Mouse (Mus musculus): ENCODE measurements around the gene Cyth3. TPM values are rescaled to one million over a fixed set of nuclear protein-coding genes. Genes with fewer than 3 reads are reported as not detected.
A peak's percentile ranks its signal among the peaks of the same experiment; 100 is the strongest.

Gene Cyth3
- polyA plus RNA-seq, 1 experiment from 2014 or later = 51.6 TPM

DNA sequence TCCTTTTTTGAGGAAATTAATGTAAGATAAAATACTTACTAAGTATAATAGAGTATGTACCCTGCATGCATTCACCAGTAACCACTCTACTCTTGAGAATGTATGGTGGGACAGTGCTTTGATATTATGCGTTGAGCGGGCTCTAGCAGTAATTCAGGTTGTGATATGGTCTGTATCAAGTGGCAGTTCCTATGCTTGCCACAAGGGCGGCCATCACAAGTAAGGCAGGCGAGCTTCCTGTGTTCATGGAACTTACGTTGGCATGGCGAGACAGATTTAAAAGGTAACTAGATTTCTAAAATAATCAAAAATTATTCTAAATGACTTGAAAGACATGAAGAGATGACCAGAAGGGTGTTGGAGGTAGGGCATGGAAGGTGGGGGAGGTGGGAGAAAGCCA, 5.3 kb downstream of the Cyth3 start:
- no peaks in the 10 kb centered on the region for H3K27me3 ChIP-seq (replicated peaks; ENCODE audit: control insufficient read depth, insufficient read depth, low read length)
- H3K4me3 ChIP-seq (ENCODE audit: low read depth, low read length) = no peak overlapping the region
- peaks cover 29% of the 10 kb centered on the region for H3K4me1 ChIP-seq (replicated peaks; ENCODE audit: control insufficient read depth, insufficient read depth, low read length)
- no peak overlapping the region for H3K9ac ChIP-seq (ENCODE audit: low read length)
- no peak for ATAC-seq (replicated peaks; ENCODE audit: low FRiP score, low TSS enrichment, low read depth)
- H3K36me3 ChIP-seq (ENCODE audit: control insufficient read depth, insufficient read depth, low read length) = no peaks in the 10 kb centered on the region
- WGBS = 94% methylated on average over 6 of the region's 6 CpGs
- peaks cover 3% of the 10 kb centered on the region; the same call in 1 of the 2 replicates for H3K9me3 ChIP-seq (ENCODE audit: control insufficient read depth, low read length)
- H3K4me2 ChIP-seq (ENCODE audit: low read length) = no peak overlapping the region
- DNase-seq (ENCODE audit: low spot score) = no peak
- no peak overlapping the region for H3K27ac ChIP-seq (ENCODE audit: low read depth)

DNA sequence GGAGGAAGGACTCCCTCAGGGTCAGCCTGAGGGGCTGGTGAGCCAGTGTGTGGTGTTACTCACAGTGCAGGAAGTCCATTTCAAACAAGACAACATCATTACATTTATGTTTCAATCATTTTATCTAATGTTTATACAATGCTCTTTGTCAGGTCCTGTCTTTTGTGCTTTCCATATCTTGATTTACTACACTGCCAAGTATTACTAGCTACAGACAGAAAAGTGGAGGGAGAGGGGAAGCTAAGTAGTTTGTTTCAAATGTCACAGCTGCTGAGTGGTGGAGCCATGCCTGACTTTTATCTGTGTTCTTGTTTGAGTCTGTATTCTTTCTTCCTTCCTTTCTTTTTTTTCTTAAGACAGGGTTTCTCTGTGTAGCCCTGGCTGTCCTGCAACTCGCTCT, 5.7 kb downstream of the Cyth3 start:
- Histone ChIP-seq H3K9me3 (ENCODE audit: control insufficient read depth, low read length) (peaks cover 3% of the 10 kb centered on the region; the same call in 1 of the 2 replicates), H3K4me1 (replicated peaks; ENCODE audit: control insufficient read depth, insufficient read depth, low read length) (peaks cover 33% of the 10 kb centered on the region), H3K4me3 (ENCODE audit: low read depth, low read length) (no peak overlapping the region), H3K4me2 (ENCODE audit: low read length) (no peak overlapping the region), H3K9ac (ENCODE audit: low read length) (no peak overlapping the region), H3K27ac (ENCODE audit: low read depth) (no peak overlapping the region), H3K36me3 (ENCODE audit: control insufficient read depth, insufficient read depth, low read length) (no peaks in the 10 kb centered on the region), H3K27me3 (replicated peaks; ENCODE audit: control insufficient read depth, insufficient read depth, low read length) (no peaks in the 10 kb centered on the region)
- DNase-seq (ENCODE audit: low spot score) (no peak), ATAC-seq (replicated peaks; ENCODE audit: low FRiP score, low TSS enrichment, low read depth) (no peak)
- 89% methylated on average over 1 of the region's 1 CpGs for WGBS

DNA sequence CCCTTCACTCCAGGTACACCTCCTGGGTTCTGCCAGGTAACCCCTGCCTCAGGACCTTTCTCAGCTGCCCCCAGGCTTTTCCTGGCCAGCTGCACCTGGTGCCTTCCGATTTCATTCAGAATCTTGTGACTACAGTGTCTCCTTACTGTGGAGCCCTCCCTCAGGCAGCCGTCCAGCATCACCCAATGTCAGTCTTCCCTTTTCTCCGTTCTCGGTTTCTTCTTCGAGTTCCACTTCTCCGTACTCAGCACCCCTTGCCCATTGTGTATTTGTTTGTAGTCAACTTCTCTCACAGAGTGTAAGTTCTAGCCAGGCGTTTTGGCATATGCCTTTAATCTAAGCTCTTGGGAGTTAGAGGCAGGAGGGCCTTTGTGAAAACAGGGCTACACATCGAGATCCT, 7.4 kb downstream of the Cyth3 start:
- Histone ChIP-seq H3K4me2 (ENCODE audit: low read length) (no peak overlapping the region), H3K9ac (ENCODE audit: low read length) (no peak overlapping the region), H3K27ac (ENCODE audit: low read depth) (no peak overlapping the region), H3K27me3 (replicated peaks; ENCODE audit: control insufficient read depth, insufficient read depth, low read length) (no peaks in the 10 kb centered on the region), H3K4me1 (replicated peaks; ENCODE audit: control insufficient read depth, insufficient read depth, low read length) (peaks cover 39% of the 10 kb centered on the region), H3K9me3 (ENCODE audit: control insufficient read depth, low read length) (peaks cover 3% of the 10 kb centered on the region; the same call in 1 of the 2 replicates), H3K4me3 (ENCODE audit: low read depth, low read length) (no peak overlapping the region), H3K36me3 (ENCODE audit: control insufficient read depth, insufficient read depth, low read length) (no peaks in the 10 kb centered on the region)
- no peak for DNase-seq (ENCODE audit: low spot score)
- WGBS = 92% methylated on average over 8 of the region's 8 CpGs
- no peak for ATAC-seq (replicated peaks; ENCODE audit: low FRiP score, low TSS enrichment, low read depth)

- Histone ChIP-seq H3K36me3 (ENCODE audit: control insufficient read depth, insufficient read depth, low read length) (no peaks in the 10 kb centered on the region), H3K9ac (ENCODE audit: low read length) (no peak overlapping the region), H3K9me3 (ENCODE audit: control insufficient read depth, low read length) (peaks cover 3% of the 10 kb centered on the region; the same call in 1 of the 2 replicates), H3K4me3 (ENCODE audit: low read depth, low read length) (no peak overlapping the region), H3K4me2 (ENCODE audit: low read length) (no peak overlapping the region), H3K27me3 (replicated peaks; ENCODE audit: control insufficient read depth, insufficient read depth, low read length) (no peaks in the 10 kb centered on the region), H3K27ac (ENCODE audit: low read depth) (no peak overlapping the region), H3K4me1 (replicated peaks; ENCODE audit: control insufficient read depth, insufficient read depth, low read length) (peaks cover 44% of the 10 kb centered on the region)
- DNase-seq (ENCODE audit: low spot score) = no peak
- 95% methylated on average over 3 of the region's 3 CpGs for WGBS
- ATAC-seq (replicated peaks; ENCODE audit: low FRiP score, low TSS enrichment, low read depth) = no peak
Measured at GRCm38 (mm10) chr5:143630214-143630613, 8.0 kb downstream of the Cyth3 start.

DNA sequence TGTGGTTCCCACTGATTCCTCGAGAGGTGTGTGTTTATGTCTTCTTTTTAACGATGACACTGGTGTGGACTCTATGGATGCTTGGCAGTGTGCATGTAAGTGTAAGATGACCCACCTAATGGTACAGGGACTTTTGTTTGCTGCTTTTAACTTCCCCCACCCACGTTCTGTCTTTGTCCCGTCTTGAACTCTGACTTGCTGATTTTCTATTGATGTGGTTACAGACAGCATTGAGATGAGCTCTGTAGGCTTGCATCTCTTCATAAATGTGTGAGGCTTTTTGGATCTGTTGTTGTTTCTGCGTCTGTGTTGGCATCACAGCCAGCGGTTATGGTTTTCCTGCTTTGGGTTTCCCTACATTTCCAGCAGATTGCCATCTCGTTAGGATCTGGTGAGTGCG, 8.5 kb downstream of the Cyth3 start:
- H3K4me2 ChIP-seq (ENCODE audit: low read length) = no peak overlapping the region
- ATAC-seq (replicated peaks; ENCODE audit: low FRiP score, low TSS enrichment, low read depth) (no peak), DNase-seq (ENCODE audit: low spot score) (no peak)
- peaks cover 44% of the 10 kb centered on the region for H3K4me1 ChIP-seq (replicated peaks; ENCODE audit: control insufficient read depth, insufficient read depth, low read length)
- peaks cover 3% of the 10 kb centered on the region; the same call in 1 of the 2 replicates for H3K9me3 ChIP-seq (ENCODE audit: control insufficient read depth, low read length)
- no peak overlapping the region for H3K27ac ChIP-seq (ENCODE audit: low read depth)
- no peak overlapping the region for H3K9ac ChIP-seq (ENCODE audit: low read length)
- 91% methylated on average over 8 of the region's 8 CpGs for WGBS
- H3K27me3 ChIP-seq (replicated peaks; ENCODE audit: control insufficient read depth, insufficient read depth, low read length) = no peaks in the 10 kb centered on the region
- H3K4me3 ChIP-seq (ENCODE audit: low read depth, low read length) = no peak overlapping the region
- no peaks in the 10 kb centered on the region for H3K36me3 ChIP-seq (ENCODE audit: control insufficient read depth, insufficient read depth, low read length)

- Histone ChIP-seq H3K9me3 (ENCODE audit: control insufficient read depth, low read length) (peaks cover 3% of the 10 kb centered on the region; the same call in 1 of the 2 replicates), H3K36me3 (ENCODE audit: control insufficient read depth, insufficient read depth, low read length) (no peaks in the 10 kb centered on the region), H3K9ac (ENCODE audit: low read length) (no peak overlapping the region), H3K27me3 (replicated peaks; ENCODE audit: control insufficient read depth, insufficient read depth, low read length) (no peaks in the 10 kb centered on the region), H3K27ac (ENCODE audit: low read depth) (no peak overlapping the region), H3K4me1 (replicated peaks; ENCODE audit: control insufficient read depth, insufficient read depth, low read length) (peaks cover 38% of the 10 kb centered on the region), H3K4me3 (ENCODE audit: low read depth, low read length) (no peak overlapping the region), H3K4me2 (ENCODE audit: low read length) (no peak overlapping the region)
- ATAC-seq (replicated peaks; ENCODE audit: low FRiP score, low TSS enrichment, low read depth) (no peak), DNase-seq (ENCODE audit: low spot score) (no peak)
- WGBS = 67% methylated on average over 8 of the region's 8 CpGs
Measured at GRCm38 (mm10) chr5:143631559-143631958, 9.3 kb downstream of the Cyth3 start.

GRCm38 (mm10) chr5:143632674-143633557, 10.7 kb downstream of the Cyth3 start:
- no peaks in the 10 kb centered on the region for H3K27me3 ChIP-seq (replicated peaks; ENCODE audit: control insufficient read depth, insufficient read depth, low read length)
- H3K36me3 ChIP-seq (ENCODE audit: control insufficient read depth, insufficient read depth, low read length) = no peaks in the 10 kb centered on the region
- peaks cover 3% of the 10 kb centered on the region; the same call in 1 of the 2 replicates for H3K9me3 ChIP-seq (ENCODE audit: control insufficient read depth, low read length)
- no peak overlapping the region for H3K4me3 ChIP-seq (ENCODE audit: low read depth, low read length)
- peak overlapping the region; percentile 79 for H3K27ac ChIP-seq (ENCODE audit: low read depth)
- peaks cover 44% of the 10 kb centered on the region for H3K4me1 ChIP-seq (replicated peaks; ENCODE audit: control insufficient read depth, insufficient read depth, low read length)
- peak overlapping the region; percentile 18; the same call in 1 of the 2 replicates for H3K4me2 ChIP-seq (ENCODE audit: low read length)
- DNase-seq (ENCODE audit: low spot score) (no peak), ATAC-seq (replicated peaks; ENCODE audit: low FRiP score, low TSS enrichment, low read depth) (no peak)
- WGBS = 31% methylated on average over 9 of the region's 9 CpGs
- H3K9ac ChIP-seq (ENCODE audit: low read length) = no peak overlapping the region

DNA sequence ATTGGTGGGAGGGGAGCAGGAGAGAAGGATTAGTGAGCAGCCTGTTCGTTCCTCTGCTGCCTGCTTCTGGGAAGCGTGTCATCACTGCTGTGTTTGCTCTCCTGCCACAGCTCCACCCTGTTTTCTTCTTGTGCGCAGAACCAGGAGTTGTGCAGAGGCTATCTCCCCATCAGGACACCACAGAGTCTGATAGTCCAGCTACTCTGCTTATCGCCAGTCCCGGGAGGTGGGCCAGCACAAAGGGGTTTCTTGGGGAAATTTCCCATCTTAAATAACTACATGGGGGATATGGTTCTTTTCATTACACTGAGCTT, 11.3 kb downstream of the Cyth3 start:
- H3K4me1 ChIP-seq (replicated peaks; ENCODE audit: control insufficient read depth, insufficient read depth, low read length) = peaks cover 50% of the 10 kb centered on the region
- H3K4me3 ChIP-seq (ENCODE audit: low read depth, low read length) = no peak overlapping the region
- no peaks in the 10 kb centered on the region for H3K27me3 ChIP-seq (replicated peaks; ENCODE audit: control insufficient read depth, insufficient read depth, low read length)
- DNase-seq (ENCODE audit: low spot score) (no peak), ATAC-seq (replicated peaks; ENCODE audit: low FRiP score, low TSS enrichment, low read depth) (no peak)
- 25% methylated on average over 5 of the region's 5 CpGs for WGBS
- peaks cover 3% of the 10 kb centered on the region; the same call in 1 of the 2 replicates for H3K9me3 ChIP-seq (ENCODE audit: control insufficient read depth, low read length)
- H3K4me2 ChIP-seq (ENCODE audit: low read length) = peak overlapping the region; percentile 18; the same call in 1 of the 2 replicates
- no peaks in the 10 kb centered on the region for H3K36me3 ChIP-seq (ENCODE audit: control insufficient read depth, insufficient read depth, low read length)
- peak overlapping the region; percentile 79 for H3K27ac ChIP-seq (ENCODE audit: low read depth)
- no peak overlapping the region for H3K9ac ChIP-seq (ENCODE audit: low read length)

GRCm38 (mm10) chr5:143633877-143634276, 11.6 kb downstream of the Cyth3 start:
- peaks cover 53% of the 10 kb centered on the region for H3K4me1 ChIP-seq (replicated peaks; ENCODE audit: control insufficient read depth, insufficient read depth, low read length)
- no peaks in the 10 kb centered on the region for H3K27me3 ChIP-seq (replicated peaks; ENCODE audit: control insufficient read depth, insufficient read depth, low read length)
- no peak overlapping the region for H3K4me3 ChIP-seq (ENCODE audit: low read depth, low read length)
- WGBS = 70% methylated on average over 4 of the region's 4 CpGs
- H3K9ac ChIP-seq (ENCODE audit: low read length) = no peak overlapping the region
- H3K36me3 ChIP-seq (ENCODE audit: control insufficient read depth, insufficient read depth, low read length) = no peaks in the 10 kb centered on the region
- H3K9me3 ChIP-seq (ENCODE audit: control insufficient read depth, low read length) = peaks cover 3% of the 10 kb centered on the region; the same call in 1 of the 2 replicates
- DNase-seq (ENCODE audit: low spot score) (no peak), ATAC-seq (replicated peaks; ENCODE audit: low FRiP score, low TSS enrichment, low read depth) (no peak)
- H3K27ac ChIP-seq (ENCODE audit: low read depth) = peak overlapping the region; percentile 79
- H3K4me2 ChIP-seq (ENCODE audit: low read length) = peak overlapping the region; percentile 18; the same call in 1 of the 2 replicates
